Mouse (Mus musculus): ENCODE results near the gene Sin3b.

DNA sequence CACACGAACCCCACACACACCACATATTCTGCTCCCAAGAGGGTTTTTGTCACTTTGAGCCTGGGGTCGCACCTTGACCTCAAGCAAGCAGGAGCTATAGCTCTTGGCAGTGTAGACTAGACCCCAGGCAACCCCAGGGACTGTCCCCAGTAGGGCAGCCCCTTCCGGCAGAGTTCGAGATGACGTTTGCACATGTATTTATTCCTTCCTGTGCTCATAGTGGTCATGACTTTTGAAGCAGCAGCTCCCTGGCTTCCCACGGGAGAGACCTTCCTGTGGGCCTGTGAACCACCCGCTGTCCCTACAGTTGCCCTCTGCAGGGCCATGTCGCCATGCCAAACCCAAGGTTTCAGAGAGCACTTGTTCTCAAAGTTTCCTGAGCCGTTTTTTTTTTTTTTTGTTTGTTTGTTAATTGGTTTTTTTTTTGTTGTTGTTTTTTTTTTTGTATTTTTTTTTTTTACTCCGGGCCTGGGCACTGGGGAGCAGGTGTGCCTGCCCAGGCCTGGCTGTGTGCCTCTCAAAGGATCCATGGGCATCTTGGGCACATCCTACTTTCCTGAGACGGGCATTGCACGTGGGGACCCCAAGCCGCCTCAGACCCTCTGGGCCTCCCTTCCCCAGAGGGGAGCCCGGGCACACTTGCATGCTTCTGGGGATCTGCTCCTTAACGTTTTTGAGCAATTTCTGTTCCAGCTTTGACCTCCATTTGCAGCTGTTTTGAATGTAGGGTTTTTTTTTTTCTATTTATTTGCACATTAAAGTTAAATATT lies 34.5 kb downstream of the Sin3b start:
- TF ChIP-seq POLR2A (IDR thresholded peaks at IDR 0.05; ENCODE audit: insufficient read depth, low read depth, low read length) (no peak), CTCF (IDR thresholded peaks at IDR 0.05; ENCODE audit: insufficient read depth, low read depth, low read length) (no peak)

Data from olfactory bulb, adult 2 months (tissue).